Mouse (Mus musculus): ENCODE measurements around the gene Tmprss6.

- TF ChIP-seq POLR2A (IDR thresholded peaks at IDR 0.05; ENCODE audit: insufficient read length, low read depth) (no peak), MAX (IDR thresholded peaks at IDR 0.05; ENCODE audit: low read depth) (no peak), POLR2AphosphoS2 (IDR thresholded peaks at IDR 0.05; ENCODE audit: insufficient read length, low read depth) (no peak), MYOD1 (IDR thresholded peaks at IDR 0.05; ENCODE audit: control insufficient read depth in 1 of 3, insufficient read length in 2 of 3, low read depth in 2 of 3) (no peak), E2F4 (IDR thresholded peaks at IDR 0.05; ENCODE audit: insufficient read depth) (no peak), TCF12 (IDR thresholded peaks at IDR 0.05; ENCODE audit: insufficient read depth, poor library complexity, severe bottlenecking) (no peak), CEBPB (IDR thresholded peaks at IDR 0.05; ENCODE audit: insufficient read depth, poor library complexity, severe bottlenecking) (no peak), USF1 (IDR thresholded peaks at IDR 0.05; ENCODE audit: low read depth) (no peak), MYOG (IDR thresholded peaks at IDR 0.05; ENCODE audit: control insufficient read depth in 1 of 3, insufficient read depth in 1 of 3, insufficient read length in 2 of 3, low read depth in 2 of 3) (no peak), SRF (IDR thresholded peaks at IDR 0.05; ENCODE audit: control insufficient read depth, insufficient read length, low read depth) (no peak), REST (IDR thresholded peaks at IDR 0.05; ENCODE audit: insufficient read depth, insufficient read length) (no peak)
Measured at GRCm38 (mm10) chr15:78434896-78435520, 33.4 kb downstream of the Tmprss6 start.
